Mouse (Mus musculus) small intestine, adult 2 months (tissue): Measurements from ENCODE around the gene Sf3b4. TPM values are rescaled to one million over a fixed set of nuclear protein-coding genes. Genes with fewer than 3 reads are reported as not detected.
"Not testable (repeated sequence)": the region's sequence is repeated elsewhere in the genome, so short reads cannot be mapped to it uniquely, and the experiment has no call there.

Experiments used
- H3K27ac ChIP-seq: fragments of 200-500 bp; 2 replicates; pipeline ENCODE4 v1.5.1; 2012; ENCODE audit warnings: low read depth, low read length, control low read depth, inconsistent platforms; ENCODE audit not compliant: insufficient read depth
- H3K27me3 ChIP-seq: fragments of 200-500 bp; 2 replicates; pipeline ENCODE4 v1.6.1; 2012; ENCODE audit warnings: mild to moderate bottlenecking, moderate library complexity, low read length, inconsistent platforms; ENCODE audit not compliant: control insufficient read depth, insufficient read depth
- H3K36me3 ChIP-seq: fragments of 200-500 bp; 2 replicates; pipeline ENCODE4 v1.6.1; 2012; ENCODE audit warnings: mild to moderate bottlenecking, low read length, control low read depth, inconsistent platforms; ENCODE audit not compliant: control insufficient read depth, insufficient read depth
- H3K4me1 ChIP-seq: fragments of 200-500 bp; 2 replicates; pipeline ENCODE4 v1.6.1; 2012; ENCODE audit warnings: low read length, inconsistent platforms, mixed read lengths; ENCODE audit not compliant: control insufficient read depth, insufficient read depth, insufficient read length
- H3K4me3 ChIP-seq: fragments of 200-500 bp; 2 replicates; pipeline ENCODE4 v1.5.1; 2012; ENCODE audit warnings: low read depth, mild to moderate bottlenecking, control low read depth, inconsistent platforms, low read length, moderate library complexity
- CTCF ChIP-seq: fragments of 200-500 bp; IDR thresholded peaks from 2 replicates; pipeline ENCODE4 v1.5.1; 2012; ENCODE audit warnings: low read depth, mild to moderate bottlenecking, control low read depth, inconsistent platforms, low read length, moderate library complexity, mixed read lengths; ENCODE audit not compliant: insufficient replicate concordance, insufficient read length; ENCODE audit errors: extremely low read depth
- POLR2A ChIP-seq: fragments of 200-500 bp; IDR thresholded peaks from 2 replicates; pipeline ENCODE4 v1.6.1; 2012; ENCODE audit warnings: low read depth, mild to moderate bottlenecking, control low read depth, inconsistent platforms, low read length, moderate library complexity
- WGBS: fragments of 180-500 bp; shearing (Covaris S2); methylation state at CpG from one replicate; pipeline ENCODE4 v1.1.7; 2018; 5-methylcytosine and 5-hydroxymethylcytosine counted together
- polyA plus RNA-seq: library from polyadenylated mRNA; depleted of rRNA; stranded (reverse); fragments of >200 nt; gene quantifications from 2 replicates; pipeline ENCODE4 v1.2.3, GENCODE M21; 2012

Gene Sf3b4
- polyA plus RNA-seq, 1 experiment: 73.2 TPM

DNA sequence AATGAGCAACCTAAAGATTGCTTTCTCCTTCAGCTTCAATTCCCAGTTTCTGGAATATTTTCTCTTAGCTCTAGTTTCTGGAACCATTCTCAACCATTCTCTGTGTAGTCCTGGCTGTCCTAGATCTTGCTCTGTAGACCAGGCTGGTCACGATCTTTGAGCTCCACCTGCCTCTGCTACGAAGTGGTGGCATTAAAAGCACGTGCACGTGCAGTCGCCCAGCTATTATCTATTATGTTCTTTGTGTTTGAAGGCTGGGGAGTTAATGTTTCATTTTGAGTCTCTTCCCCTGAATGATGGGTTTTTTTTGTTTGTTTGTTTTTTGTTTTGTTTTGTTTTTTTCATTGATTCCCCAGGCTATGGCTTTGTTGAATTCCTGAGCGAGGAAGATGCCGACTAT is 1.1 kb downstream of the Sf3b4 start:
- H3K4me1 ChIP-seq: peaks cover 10% of the 10 kb centered on the region; the same call in 1 of the 2 replicates
- no peaks in the 10 kb centered on the region for H3K27me3 ChIP-seq
- peak overlapping the region; percentile 98 for H3K4me3 ChIP-seq
- TF ChIP-seq CTCF: no peak
- 29% methylated on average over 7 of the region's 7 CpGs for WGBS
- H3K27ac ChIP-seq: no peak overlapping the region
- peaks cover 47% of the 10 kb centered on the region for H3K36me3 ChIP-seq

GRCm38 (mm10) chr3:96174042-96174441 is 1.9 kb downstream of the Sf3b4 start:
- not testable (repeated sequence) for H3K4me3 ChIP-seq, H3K27me3 ChIP-seq, H3K27ac ChIP-seq
- Histone ChIP-seq H3K4me1 (peaks cover 10% of the 10 kb centered on the region; the same call in 1 of the 2 replicates), H3K36me3 (peaks cover 43% of the 10 kb centered on the region)
- WGBS: 88% methylated on average over 4 of the region's 4 CpGs

DNA sequence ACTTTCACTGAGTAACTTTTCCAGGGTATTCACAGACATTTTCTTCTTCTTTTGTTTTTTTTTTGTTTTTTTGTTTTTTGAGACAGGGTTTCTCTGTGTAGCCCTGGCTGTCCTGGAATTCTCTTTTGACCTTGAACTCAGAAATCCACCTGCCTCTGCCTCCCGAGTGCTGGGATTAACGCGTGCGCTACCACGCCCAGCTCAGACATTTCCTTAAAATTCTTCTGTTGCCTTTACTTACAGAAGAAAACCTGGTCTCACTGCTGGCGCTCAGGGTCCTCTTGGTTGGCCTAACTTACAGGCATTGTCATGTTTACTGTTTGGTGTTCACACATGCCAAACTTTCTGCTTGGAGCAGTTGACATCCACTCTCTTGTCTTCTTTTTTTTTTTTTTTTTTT is 3.1 kb downstream of the Sf3b4 start:
- 89% methylated on average over 6 of the region's 6 CpGs for WGBS
- H3K36me3 ChIP-seq: peaks cover 33% of the 10 kb centered on the region
- H3K27ac ChIP-seq: no peak overlapping the region
- no peak overlapping the region for H3K4me3 ChIP-seq
- H3K27me3 ChIP-seq: no peaks in the 10 kb centered on the region
- H3K4me1 ChIP-seq: peaks cover 10% of the 10 kb centered on the region; the same call in 1 of the 2 replicates
- TF ChIP-seq CTCF (no peak), POLR2A (no peak)

- peaks cover 29% of the 10 kb centered on the region for H3K36me3 ChIP-seq
- H3K4me3 ChIP-seq: no peak overlapping the region
- H3K4me1 ChIP-seq: 0 out of 2 replicates have a peak, but pooled peaks cover 4% of the 10 kb centered on the region
- no peak overlapping the region for H3K27ac ChIP-seq
- TF ChIP-seq POLR2A (no peak), CTCF (no peak)
- peaks cover 3% of the 10 kb centered on the region for H3K27me3 ChIP-seq
- 89% methylated on average over 4 of the region's 4 CpGs for WGBS
These were observed 6.3 kb downstream of the Sf3b4 start for GRCm38 (mm10) chr3:96178427-96178826.

DNA sequence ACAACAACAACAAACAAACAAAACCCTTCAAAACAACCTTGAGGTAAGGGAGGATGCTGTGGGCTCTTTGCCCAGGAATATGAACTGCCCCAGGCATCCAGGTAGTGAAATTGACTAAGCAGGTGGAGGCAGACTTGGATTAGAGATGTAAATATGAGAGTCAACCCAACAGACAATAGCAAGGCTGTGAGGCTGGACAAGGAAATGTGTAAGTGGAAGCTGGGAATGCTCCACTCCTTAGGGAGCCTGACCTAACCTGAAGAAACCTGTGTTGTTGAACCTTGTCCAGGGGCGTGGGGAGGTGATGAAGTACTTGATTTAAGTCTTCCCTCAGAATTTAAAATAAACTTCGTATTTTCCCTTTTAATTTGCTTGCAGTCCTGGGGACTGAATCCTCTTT is 6.8 kb downstream of the Sf3b4 start:
- peaks cover 29% of the 10 kb centered on the region for H3K36me3 ChIP-seq
- 56% methylated on average over 2 of the region's 2 CpGs for WGBS
- peaks cover 3% of the 10 kb centered on the region for H3K27me3 ChIP-seq
- H3K27ac ChIP-seq: no peak overlapping the region
- H3K4me1 ChIP-seq: 0 out of 2 replicates have a peak, but pooled peaks cover 3% of the 10 kb centered on the region
- TF ChIP-seq CTCF (no peak), POLR2A (no peak)
- H3K4me3 ChIP-seq: no peak overlapping the region

GRCm38 (mm10) chr3:96179531-96179930 is 7.4 kb downstream of the Sf3b4 start:
- Histone ChIP-seq H3K4me1 (0 out of 2 replicates have a peak, but pooled peaks cover 2% of the 10 kb centered on the region), H3K4me3 (no peak overlapping the region), H3K27me3 (peaks cover 3% of the 10 kb centered on the region), H3K36me3 (peaks cover 27% of the 10 kb centered on the region), H3K27ac (no peak overlapping the region)
- no peak for TF ChIP-seq POLR2A
- no peak for TF ChIP-seq CTCF
- WGBS: 53% methylated on average over 4 of the region's 4 CpGs

DNA sequence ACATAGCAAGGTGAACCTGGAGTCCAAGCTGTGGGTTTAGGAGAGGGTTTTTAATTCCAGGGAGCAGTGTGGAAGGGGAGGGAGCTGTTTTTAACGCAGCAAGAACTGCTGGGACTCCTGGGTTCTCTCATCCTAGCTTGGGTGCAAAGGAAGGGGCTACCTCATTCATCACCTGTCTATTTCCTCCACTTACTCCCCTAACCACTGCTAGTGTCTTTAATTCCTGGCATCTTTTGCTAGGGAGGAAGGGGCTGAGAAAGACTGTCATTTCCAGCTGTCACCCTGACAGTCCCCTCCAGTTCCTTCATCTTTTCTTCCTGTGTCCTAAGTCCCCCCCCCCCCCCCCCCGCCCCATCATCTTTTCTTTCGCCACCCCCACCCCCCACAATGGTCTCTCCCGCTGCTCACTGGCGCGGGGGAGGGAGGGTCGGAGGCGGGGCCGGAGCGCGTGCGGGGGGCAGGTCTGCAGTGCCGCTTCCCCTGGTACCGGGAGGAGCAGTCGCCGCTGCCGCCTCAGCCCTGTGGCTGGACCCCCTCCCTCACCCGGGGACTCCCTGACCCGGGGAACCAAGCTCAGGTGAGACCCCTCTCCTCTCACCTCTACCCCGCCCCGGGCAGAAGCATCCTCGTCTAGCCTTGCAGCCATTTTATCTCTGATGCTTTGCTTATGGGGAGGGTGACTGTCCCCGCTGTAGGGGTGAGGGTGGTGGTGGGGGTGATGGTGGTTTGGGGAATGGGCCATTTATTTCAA is 8.8 kb downstream of the Sf3b4 start, which contains the start of gene Sv2a:
TSS of gene Sv2a (plus strand) at position 425 of the 751 bp plus-strand sequence.
- Histone ChIP-seq H3K27me3 (peaks cover 3% of the 10 kb centered on the region), H3K4me1 (0 out of 2 replicates have a peak, but pooled peaks cover 2% of the 10 kb centered on the region), H3K4me3 (peak within 1 kb of the TSS; percentile 60), H3K27ac (no peak within 1 kb of the TSS), H3K36me3 (peaks cover 18% of the 10 kb centered on the region)
- TF ChIP-seq POLR2A (no peak), CTCF (no peak)
- WGBS: 1% methylated on average over 22 of the region's 23 CpGs
